Mouse (Mus musculus) kidney, adult 2 months (tissue): ENCODE results near the gene Gpc6. TPM values are rescaled to one million over a fixed set of nuclear protein-coding genes. Genes with fewer than 3 reads are reported as not detected.

ENCODE experiments used
- DNase-seq: peaks from one replicate; pipeline ENCODE4 v3.0.0; 2021
- H3K27ac ChIP-seq: fragments of 200-500 bp; 2 replicates; pipeline ENCODE4 v1.5.1; 2012; ENCODE audit warnings: low read depth, low read length, control low read depth, inconsistent platforms; ENCODE audit not compliant: insufficient read depth
- H3K27me3 ChIP-seq: fragments of 200-500 bp; replicated peaks from 2 replicates; pipeline ENCODE4 v1.6.1; 2012; ENCODE audit warnings: mild to moderate bottlenecking, moderate library complexity, low read length, inconsistent platforms; ENCODE audit not compliant: control insufficient read depth, insufficient read depth
- H3K36me3 ChIP-seq: fragments of 200-500 bp; 2 replicates; pipeline ENCODE4 v1.6.1; 2012; ENCODE audit warnings: mild to moderate bottlenecking, moderate library complexity, low read length, inconsistent platforms; ENCODE audit not compliant: control insufficient read depth, insufficient read depth
- H3K4me1 ChIP-seq: fragments of 200-500 bp; 2 replicates; pipeline ENCODE4 v1.6.1; 2011; ENCODE audit warnings: low read length; ENCODE audit not compliant: control insufficient read depth, insufficient read depth
- H3K4me3 ChIP-seq: fragments of 200-500 bp; 2 replicates; pipeline ENCODE4 v1.5.1; 2011; ENCODE audit warnings: mild to moderate bottlenecking, low read depth, low read length, control low read depth; ENCODE audit not compliant: insufficient read depth
- CTCF ChIP-seq: fragments of 200-500 bp; conservative IDR thresholded peaks from 2 replicates; pipeline ENCODE4 v1.5.1; 2011; ENCODE audit warnings: low read depth, mild to moderate bottlenecking, control low read depth, low read length, moderate library complexity, mixed read lengths; ENCODE audit not compliant: insufficient read depth, insufficient read length
- POLR2A ChIP-seq: fragments of 200-500 bp; IDR thresholded peaks from one replicate; pipeline ENCODE4 v1.6.1; 2011; ENCODE audit warnings: low read depth, low read length, control low read depth
- WGBS: fragments of 180-500 bp; shearing (Covaris S2); methylation state at CpG from one replicate; pipeline ENCODE4 v1.1.7; 2018; 5-methylcytosine and 5-hydroxymethylcytosine counted together
- polyA plus RNA-seq: library from polyadenylated mRNA; depleted of rRNA; stranded (reverse); fragments of >200 nt; gene quantifications from 2 replicates; pipeline ENCODE4 v1.2.3, GENCODE M21; 2012

The Gpc6 gene
- polyA plus RNA-seq, 1 experiment: 3.4 TPM

GRCm38 (mm10) chr14:117993845-117994244, 1068.7 kb downstream of the Gpc6 start:
- Histone ChIP-seq H3K36me3 (no peaks in the 10 kb centered on the region), H3K27me3 (no peaks in the 10 kb centered on the region), H3K4me1 (no peaks in the 10 kb centered on the region), H3K4me3 (no peak overlapping the region), H3K27ac (no peak overlapping the region)
- no peak for DNase-seq
- no peak for TF ChIP-seq CTCF
- TF ChIP-seq POLR2A: no peak
- 71% methylated on average over 6 of the region's 6 CpGs for WGBS

- 77% methylated on average over 10 of the region's 10 CpGs for WGBS
Measured at GRCm38 (mm10) chr14:118004434-118004833, 1079.3 kb downstream of the Gpc6 start.

GRCm38 (mm10) chr14:118005697-118006096, 1080.6 kb downstream of the Gpc6 start:
- Histone ChIP-seq H3K4me3 (no peak overlapping the region), H3K27ac (no peak overlapping the region), H3K27me3 (0 out of 2 replicates have a peak, but pooled peaks cover 1% of the 10 kb centered on the region), H3K36me3 (no peaks in the 10 kb centered on the region), H3K4me1 (no peaks in the 10 kb centered on the region)
- WGBS: 4% methylated on average over 5 of the region's 5 CpGs
- TF ChIP-seq CTCF (peak; percentile 76), POLR2A (no peak)
- peak; percentile 59 for DNase-seq

More at GRCm38 (mm10) chr14:118004434-118004833, 1079.3 kb downstream of the Gpc6 start:
- H3K27me3 ChIP-seq: 0 out of 2 replicates have a peak, but pooled peaks cover 1% of the 10 kb centered on the region
- no peak overlapping the region for H3K4me3 ChIP-seq
- no peak overlapping the region for H3K27ac ChIP-seq
- TF ChIP-seq POLR2A (no peak), CTCF (no peak)
- DNase-seq: no peak
- H3K36me3 ChIP-seq: no peaks in the 10 kb centered on the region
- no peaks in the 10 kb centered on the region for H3K4me1 ChIP-seq

- H3K27ac ChIP-seq: no peak overlapping the region
- no peak overlapping the region for H3K4me3 ChIP-seq
- H3K4me1 ChIP-seq: no peaks in the 10 kb centered on the region
- WGBS: 49% methylated on average over 9 of the region's 9 CpGs
- H3K36me3 ChIP-seq: no peaks in the 10 kb centered on the region
- TF ChIP-seq CTCF: no peak
- no peak for TF ChIP-seq POLR2A
- DNase-seq: no peak
- no peaks in the 10 kb centered on the region for H3K27me3 ChIP-seq
Measured at GRCm38 (mm10) chr14:118009541-118009940, 1084.4 kb downstream of the Gpc6 start.

GRCm38 (mm10) chr14:118013237-118013636, 1088.1 kb downstream of the Gpc6 start:
- H3K4me3 ChIP-seq: no peak overlapping the region
- DNase-seq: no peak
- no peaks in the 10 kb centered on the region for H3K4me1 ChIP-seq
- H3K27ac ChIP-seq: no peak overlapping the region
- H3K27me3 ChIP-seq: no peaks in the 10 kb centered on the region
- TF ChIP-seq POLR2A (no peak), CTCF (no peak)
- 83% methylated on average over 8 of the region's 8 CpGs for WGBS
- no peaks in the 10 kb centered on the region for H3K36me3 ChIP-seq

- TF ChIP-seq POLR2A: no peak
- no peak for TF ChIP-seq CTCF
Measured at GRCm38 (mm10) chr14:118019314-118019713, 1094.2 kb downstream of the Gpc6 start.

GRCm38 (mm10) chr14:118021867-118022543, 1096.9 kb downstream of the Gpc6 start:
- 41% methylated on average over 10 of the region's 10 CpGs for WGBS
- no peaks in the 10 kb centered on the region for H3K27me3 ChIP-seq
- no peaks in the 10 kb centered on the region for H3K36me3 ChIP-seq
- H3K4me1 ChIP-seq: no peaks in the 10 kb centered on the region
- TF ChIP-seq POLR2A (no peak), CTCF (no peak)
- H3K27ac ChIP-seq: no peak overlapping the region
- H3K4me3 ChIP-seq: no peak overlapping the region
- DNase-seq: peak; percentile 18

More at GRCm38 (mm10) chr14:118019314-118019713, 1094.2 kb downstream of the Gpc6 start:
- Histone ChIP-seq H3K27ac (no peak overlapping the region), H3K36me3 (no peaks in the 10 kb centered on the region), H3K4me1 (no peaks in the 10 kb centered on the region), H3K4me3 (no peak overlapping the region), H3K27me3 (no peaks in the 10 kb centered on the region)
- no peak for DNase-seq
- 62% methylated on average over 5 of the region's 5 CpGs for WGBS
